Mouse (Mus musculus): ENCODE measurements around the gene Tpsab1.
A peak's percentile ranks its signal among the peaks of the same experiment; 100 is the strongest.

The Tpsab1 gene

GRCm38 (mm10) chr17:25345462-25345861 lies at the start of gene Tpsab1:
TSS of gene Tpsab1 (minus strand) at chr17:25345562.
- DNase-seq (ENCODE audit: low spot score in 2 of 2): no peak

- DNase-seq (ENCODE audit: low spot score in 2 of 2): no peak
Observed at GRCm38 (mm10) chr17:25394526-25394925, 49.2 kb upstream of the Tpsab1 start.

GRCm38 (mm10) chr17:25374011-25374410 lies 28.6 kb upstream of the Tpsab1 start:
- DNase-seq (ENCODE audit: low spot score in 2 of 2): no peak

GRCm38 (mm10) chr17:25372491-25372890 lies 27.1 kb upstream of the Tpsab1 start:
- no peak for DNase-seq (ENCODE audit: low spot score in 2 of 2)

GRCm38 (mm10) chr17:25368973-25369372 lies 23.6 kb upstream of the Tpsab1 start, which contains the start of gene Tpsg1:
TSS of gene Tpsg1 (plus strand) at chr17:25369273.
- no peak for DNase-seq (ENCODE audit: low spot score in 2 of 2)

- no peak for DNase-seq (ENCODE audit: low spot score in 2 of 2)
Observed at GRCm38 (mm10) chr17:25366005-25366404, 20.6 kb upstream of the Tpsab1 start, which contains the start of gene Tpsb2. TSS of gene Tpsb2 (plus strand) at chr17:25366305.

- peak; percentile 23 to 62 for DNase-seq (ENCODE audit: low spot score in 2 of 2)
Observed at GRCm38 (mm10) chr17:25363726-25364125, 18.4 kb upstream of the Tpsab1 start.

- no peak for DNase-seq (ENCODE audit: low spot score in 2 of 2)
Observed at GRCm38 (mm10) chr17:25361291-25361690, 15.9 kb upstream of the Tpsab1 start.

- DNase-seq (ENCODE audit: low spot score in 2 of 2): no peak
Observed at GRCm38 (mm10) chr17:25341490-25341889, 3.9 kb downstream of the Tpsab1 start.

GRCm38 (mm10) chr17:25340003-25340402 lies 5.4 kb downstream of the Tpsab1 start:
- DNase-seq (ENCODE audit: low spot score in 2 of 2): no peak

GRCm38 (mm10) chr17:25338218-25338617 lies 7.1 kb downstream of the Tpsab1 start:
- no peak for DNase-seq (ENCODE audit: low spot score in 2 of 2)

GRCm38 (mm10) chr17:25333943-25334342 lies 11.4 kb downstream of the Tpsab1 start:
- DNase-seq (ENCODE audit: low spot score in 2 of 2): peak; percentile 36 to 70

GRCm38 (mm10) chr17:25332321-25332720 lies 13.0 kb downstream of the Tpsab1 start:
- DNase-seq (ENCODE audit: low spot score in 2 of 2): no peak

- DNase-seq (ENCODE audit: low spot score in 2 of 2): no peak
Observed at GRCm38 (mm10) chr17:25322930-25323329, 22.4 kb downstream of the Tpsab1 start.

- no peak for DNase-seq (ENCODE audit: low spot score in 2 of 2)
Observed at GRCm38 (mm10) chr17:25320819-25321218, 24.5 kb downstream of the Tpsab1 start.

GRCm38 (mm10) chr17:25318354-25318753 lies 27.0 kb downstream of the Tpsab1 start, which contains the start of gene Prss29:
TSS of gene Prss29 (plus strand) at chr17:25318654.
- DNase-seq (ENCODE audit: low spot score in 2 of 2): no peak

GRCm38 (mm10) chr17:25308346-25308745 lies 37.0 kb downstream of the Tpsab1 start, which contains the start of gene Prss28:
TSS of gene Prss28 (plus strand) at chr17:25308646.
- DNase-seq (ENCODE audit: low spot score in 2 of 2): no peak

GRCm38 (mm10) chr17:25298094-25298493 lies 47.3 kb downstream of the Tpsab1 start, which contains the start of gene Prss34:
TSS of gene Prss34 (plus strand) at chr17:25298394.
- no peak for DNase-seq (ENCODE audit: low spot score in 2 of 2)

- no peak for DNase-seq (ENCODE audit: low spot score in 2 of 2)
Observed at GRCm38 (mm10) chr17:25294111-25294510, 51.3 kb downstream of the Tpsab1 start.

GRCm38 (mm10) chr17:25293495-25293894 lies 51.9 kb downstream of the Tpsab1 start:
- no peak for DNase-seq (ENCODE audit: low spot score in 2 of 2)
